Mouse (Mus musculus): Measurements from ENCODE around the gene Cadm3. TPM values are rescaled to one million over a fixed set of nuclear protein-coding genes. Genes with fewer than 3 reads are reported as not detected.

Gene Cadm3
- polyA plus RNA-seq, 1 experiment from 2014 or later, result 0.41 TPM

DNA sequence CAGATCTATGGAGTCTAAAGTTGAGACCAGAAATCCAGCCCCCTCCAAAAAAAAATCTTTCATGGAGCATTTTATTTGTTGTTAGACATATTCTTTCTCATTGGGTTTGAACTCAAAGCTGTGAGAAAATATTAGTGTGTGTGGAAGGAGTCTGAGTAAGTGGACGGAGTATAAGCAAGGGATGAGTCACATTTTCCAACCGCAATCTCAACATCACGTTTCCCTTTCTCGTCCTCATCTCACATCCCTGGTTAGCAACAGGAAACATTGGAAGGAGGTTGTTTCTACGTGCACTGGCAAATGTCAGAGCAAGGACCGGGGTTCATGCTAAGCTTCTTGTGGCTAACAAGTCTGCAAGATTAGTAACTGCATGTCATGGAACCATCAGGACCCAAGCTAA lies 24.3 kb upstream of the Cadm3 start:
- 75% methylated on average over 6 of the region's 6 CpGs for WGBS
- DNase-seq (ENCODE audit: low spot score) (no peak), ATAC-seq (replicated peaks; ENCODE audit: low FRiP score, low read depth) (no peak)
- no peak for TF ChIP-seq CTCF (IDR thresholded peaks at IDR 0.05; ENCODE audit: low read depth)
- H3K36me3 ChIP-seq (ENCODE audit: insufficient read depth, low read length), result no peaks in the 10 kb centered on the region
- no peaks in the 10 kb centered on the region for H3K9me3 ChIP-seq (replicated peaks; ENCODE audit: low read length)
- H3K27ac ChIP-seq, result no peak overlapping the region
- no peaks in the 10 kb centered on the region for H3K27me3 ChIP-seq (ENCODE audit: insufficient read depth, low read length)
- H3K4me3 ChIP-seq (replicated peaks; ENCODE audit: low read depth, low read length), result no peak overlapping the region
- H3K9ac ChIP-seq (ENCODE audit: low read depth, low read length), result no peak overlapping the region
- no peak overlapping the region for H3K4me2 ChIP-seq (ENCODE audit: low read length)
- H3K4me1 ChIP-seq (replicated peaks; ENCODE audit: insufficient read depth, low read length), result no peaks in the 10 kb centered on the region

GRCm38 (mm10) chr1:173389901-173390401 lies 22.5 kb upstream of the Cadm3 start:
- ATAC-seq (replicated peaks; ENCODE audit: low FRiP score, low read depth) (no peak), DNase-seq (ENCODE audit: low spot score) (peak; percentile 21)
- Histone ChIP-seq H3K9me3 (replicated peaks; ENCODE audit: low read length) (no peaks in the 10 kb centered on the region), H3K27ac (no peak overlapping the region), H3K4me2 (ENCODE audit: low read length) (no peak overlapping the region), H3K9ac (ENCODE audit: low read depth, low read length) (no peak overlapping the region), H3K36me3 (ENCODE audit: insufficient read depth, low read length) (no peaks in the 10 kb centered on the region), H3K4me1 (replicated peaks; ENCODE audit: insufficient read depth, low read length) (no peaks in the 10 kb centered on the region), H3K4me3 (replicated peaks; ENCODE audit: low read depth, low read length) (no peak overlapping the region), H3K27me3 (ENCODE audit: insufficient read depth, low read length) (no peaks in the 10 kb centered on the region)
- TF ChIP-seq CTCF (IDR thresholded peaks at IDR 0.05; ENCODE audit: low read depth), result no peak
- WGBS, result 5% methylated on average over 13 of the region's 13 CpGs

GRCm38 (mm10) chr1:173389431-173389830 lies 21.9 kb upstream of the Cadm3 start:
- Histone ChIP-seq H3K9ac (ENCODE audit: low read depth, low read length) (no peak overlapping the region), H3K36me3 (ENCODE audit: insufficient read depth, low read length) (no peaks in the 10 kb centered on the region), H3K27me3 (ENCODE audit: insufficient read depth, low read length) (no peaks in the 10 kb centered on the region), H3K4me1 (replicated peaks; ENCODE audit: insufficient read depth, low read length) (no peaks in the 10 kb centered on the region), H3K9me3 (replicated peaks; ENCODE audit: low read length) (no peaks in the 10 kb centered on the region), H3K4me2 (ENCODE audit: low read length) (no peak overlapping the region), H3K27ac (no peak overlapping the region), H3K4me3 (replicated peaks; ENCODE audit: low read depth, low read length) (no peak overlapping the region)
- no peak for DNase-seq (ENCODE audit: low spot score)
- WGBS, result 11% methylated on average over 3 of the region's 3 CpGs
- no peak for ATAC-seq (replicated peaks; ENCODE audit: low FRiP score, low read depth)
- no peak for TF ChIP-seq CTCF (IDR thresholded peaks at IDR 0.05; ENCODE audit: low read depth)

DNA sequence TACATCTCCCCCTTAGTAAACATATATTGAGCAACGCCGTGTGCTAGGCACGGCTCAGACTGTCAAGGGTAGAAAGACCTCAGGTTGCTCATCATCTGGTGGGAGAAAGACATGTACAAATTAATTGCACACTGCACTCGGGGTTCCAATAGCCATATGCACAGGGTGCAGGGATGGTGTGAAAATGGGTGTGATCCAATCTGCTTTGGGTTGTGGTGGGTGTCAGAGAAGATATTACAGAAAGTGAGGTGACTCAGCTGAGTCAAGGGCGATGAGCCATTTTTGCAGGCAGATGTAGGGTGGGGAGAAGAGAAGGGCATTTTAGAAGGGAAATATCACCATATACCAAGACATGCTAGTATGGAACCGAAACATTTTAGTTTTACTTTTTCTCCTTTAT lies 13.9 kb upstream of the Cadm3 start:
- no peak overlapping the region for H3K27ac ChIP-seq
- ATAC-seq (replicated peaks; ENCODE audit: low FRiP score, low read depth), result no peak
- H3K4me1 ChIP-seq (replicated peaks; ENCODE audit: insufficient read depth, low read length), result no peaks in the 10 kb centered on the region
- 83% methylated on average over 6 of the region's 6 CpGs for WGBS
- no peak overlapping the region for H3K4me3 ChIP-seq (replicated peaks; ENCODE audit: low read depth, low read length)
- no peak for TF ChIP-seq CTCF (IDR thresholded peaks at IDR 0.05; ENCODE audit: low read depth)
- no peak overlapping the region for H3K4me2 ChIP-seq (ENCODE audit: low read length)
- no peak overlapping the region for H3K9ac ChIP-seq (ENCODE audit: low read depth, low read length)
- DNase-seq (ENCODE audit: low spot score), result no peak
- no peaks in the 10 kb centered on the region for H3K9me3 ChIP-seq (replicated peaks; ENCODE audit: low read length)
- H3K36me3 ChIP-seq (ENCODE audit: insufficient read depth, low read length), result no peaks in the 10 kb centered on the region
- H3K27me3 ChIP-seq (ENCODE audit: insufficient read depth, low read length), result no peaks in the 10 kb centered on the region

DNA sequence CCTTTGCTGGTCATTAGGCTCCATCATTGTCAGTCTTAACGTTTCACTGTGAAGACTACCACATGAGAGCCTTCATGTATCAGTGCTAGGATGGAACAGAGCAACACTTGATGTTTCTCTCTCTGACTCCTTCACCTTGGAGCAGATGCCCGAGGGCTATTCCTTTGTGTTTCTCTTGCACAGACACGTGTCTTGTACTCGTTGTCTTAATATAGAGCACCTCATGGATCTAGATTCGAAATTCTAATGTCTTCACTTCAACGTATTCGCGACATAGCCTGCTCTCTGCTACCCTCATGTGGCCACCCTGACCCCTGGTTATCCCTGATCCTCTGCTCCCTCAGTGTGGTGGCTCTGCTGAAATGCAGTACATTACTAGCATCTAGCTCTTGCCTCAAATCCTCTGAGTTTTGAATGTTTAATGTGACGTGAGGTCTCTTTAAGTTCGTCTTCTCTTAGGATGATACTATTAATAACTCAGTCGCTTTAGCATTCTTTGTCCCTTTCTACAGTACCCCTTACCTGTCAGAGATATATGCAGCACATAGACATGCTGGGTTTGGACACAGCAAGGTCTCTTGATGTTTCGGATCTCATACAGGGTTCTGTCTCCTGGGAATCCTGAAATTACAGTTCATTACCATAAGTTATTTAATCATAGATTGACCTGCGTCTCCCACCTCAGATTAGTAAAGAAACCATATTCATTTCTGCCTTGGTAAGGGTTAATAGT lies 10.1 kb upstream of the Cadm3 start:
- Histone ChIP-seq H3K9ac (ENCODE audit: low read depth, low read length) (no peak overlapping the region), H3K4me1 (replicated peaks; ENCODE audit: insufficient read depth, low read length) (no peaks in the 10 kb centered on the region), H3K4me2 (ENCODE audit: low read length) (no peak overlapping the region), H3K27me3 (ENCODE audit: insufficient read depth, low read length) (no peaks in the 10 kb centered on the region), H3K9me3 (replicated peaks; ENCODE audit: low read length) (no peaks in the 10 kb centered on the region), H3K36me3 (ENCODE audit: insufficient read depth, low read length) (no peaks in the 10 kb centered on the region), H3K4me3 (replicated peaks; ENCODE audit: low read depth, low read length) (no peak overlapping the region), H3K27ac (no peak overlapping the region)
- DNase-seq (ENCODE audit: low spot score) (peak; percentile 76), ATAC-seq (replicated peaks; ENCODE audit: low FRiP score, low read depth) (no peak)
- peak; percentile 86 for TF ChIP-seq CTCF (IDR thresholded peaks at IDR 0.05; ENCODE audit: low read depth)
- 29% methylated on average over 13 of the region's 13 CpGs for WGBS

GRCm38 (mm10) chr1:173374020-173374419 lies 6.5 kb upstream of the Cadm3 start:
- no peak overlapping the region for H3K4me2 ChIP-seq (ENCODE audit: low read length)
- no peaks in the 10 kb centered on the region for H3K36me3 ChIP-seq (ENCODE audit: insufficient read depth, low read length)
- H3K4me3 ChIP-seq (replicated peaks; ENCODE audit: low read depth, low read length), result no peak overlapping the region
- H3K9me3 ChIP-seq (replicated peaks; ENCODE audit: low read length), result no peaks in the 10 kb centered on the region
- DNase-seq (ENCODE audit: low spot score), result no peak
- WGBS, result 89% methylated on average over 7 of the region's 7 CpGs
- ATAC-seq (replicated peaks; ENCODE audit: low FRiP score, low read depth), result no peak
- H3K27ac ChIP-seq, result no peak overlapping the region
- H3K9ac ChIP-seq (ENCODE audit: low read depth, low read length), result no peak overlapping the region
- no peaks in the 10 kb centered on the region for H3K27me3 ChIP-seq (ENCODE audit: insufficient read depth, low read length)
- H3K4me1 ChIP-seq (replicated peaks; ENCODE audit: insufficient read depth, low read length), result no peaks in the 10 kb centered on the region
- TF ChIP-seq CTCF (IDR thresholded peaks at IDR 0.05; ENCODE audit: low read depth), result no peak
